Mouse (Mus musculus) MN1 (cell line): ENCODE data around the gene Rbfox1.

Experiments used
- DNase-seq: peaks from one replicate; pipeline ENCODE4 v3.0.0-alpha.2; 2016; ENCODE audit warnings: low spot score

Gene Rbfox1

DNA sequence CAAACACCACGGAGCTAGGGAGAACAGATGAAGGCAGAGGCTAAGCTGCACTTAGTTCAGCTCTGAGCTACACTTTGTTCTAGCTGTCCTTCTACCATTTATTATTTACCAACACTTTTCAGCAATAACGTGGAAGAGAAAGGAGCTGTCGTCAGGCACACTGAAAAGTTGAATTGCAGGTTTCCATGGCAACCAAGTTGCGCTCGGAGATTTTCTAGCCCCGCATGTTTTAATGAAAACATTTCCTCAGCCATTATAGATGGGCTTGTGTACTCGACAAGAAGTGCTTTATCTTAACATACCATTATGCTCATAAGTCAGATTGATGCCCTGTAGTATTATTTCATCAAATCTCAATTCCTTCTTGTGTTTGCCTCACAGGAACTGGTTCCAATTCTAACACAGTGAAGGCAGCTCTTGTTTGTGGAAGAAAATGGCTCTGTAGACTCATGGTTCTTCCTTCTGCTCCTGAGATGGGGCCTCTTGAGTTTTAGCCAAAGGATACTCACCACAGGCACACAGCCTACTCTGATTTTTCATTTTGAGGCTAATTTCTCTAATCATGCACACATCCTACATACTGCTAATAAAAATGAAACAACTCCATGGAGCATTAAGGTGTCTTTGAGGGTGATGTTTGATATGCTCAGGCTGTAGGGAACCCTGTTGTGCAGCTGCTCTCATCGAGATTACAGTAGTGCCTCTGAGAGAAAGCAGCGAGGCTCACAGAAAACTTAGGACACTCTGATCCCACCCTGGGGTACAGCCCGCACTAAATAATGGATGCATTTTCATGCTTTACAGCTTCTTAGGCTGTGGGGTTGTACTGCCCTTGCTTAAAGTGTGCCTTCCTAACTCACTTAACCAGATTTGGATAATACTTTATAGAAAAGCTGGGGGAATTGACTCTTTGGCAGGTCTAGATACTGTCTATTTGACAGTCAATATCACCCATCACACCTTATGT, 107.2 kb downstream of the Rbfox1 start:
- DNase-seq: no peak

DNA sequence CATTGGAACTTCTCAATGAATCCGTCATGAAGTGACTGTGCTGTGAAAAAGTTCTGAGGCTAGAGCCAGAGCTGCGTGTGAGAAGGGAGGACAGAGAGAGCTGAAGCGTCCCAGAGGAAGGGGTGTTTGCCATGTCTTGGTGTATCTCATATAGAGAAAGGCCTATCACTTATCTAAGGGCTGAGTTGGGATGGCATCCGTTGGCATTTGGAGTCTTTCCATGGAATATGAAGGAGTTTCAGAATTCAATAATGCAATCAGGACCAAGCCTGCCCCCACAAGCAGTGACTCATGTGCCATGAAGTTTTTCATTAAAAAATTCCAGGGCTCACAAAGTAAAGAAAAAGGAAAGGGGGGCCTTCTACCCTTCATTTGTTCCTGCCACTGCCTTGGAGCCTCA, 112.0 kb downstream of the Rbfox1 start:
- DNase-seq: no peak

DNA sequence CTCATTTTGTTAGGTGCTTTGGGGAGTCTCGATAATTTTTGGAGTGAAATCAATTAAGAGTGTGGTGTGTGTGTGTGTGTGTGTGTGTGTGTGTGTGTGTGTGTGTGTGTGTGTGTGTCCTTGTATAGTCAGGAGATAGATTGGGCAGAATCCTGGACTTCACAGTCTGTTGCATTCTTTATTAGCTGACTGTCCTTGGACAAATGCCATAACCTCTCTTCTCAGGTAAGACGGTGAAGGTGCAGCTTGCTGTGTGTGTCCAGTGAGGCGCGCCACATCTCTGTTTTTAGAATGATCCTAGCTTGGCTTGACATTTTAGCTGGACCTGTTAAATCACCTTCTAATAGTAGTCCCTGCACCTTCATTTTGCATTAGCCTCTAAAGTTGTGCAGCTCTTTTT, 112.5 kb downstream of the Rbfox1 start:
- no peak for DNase-seq

DNA sequence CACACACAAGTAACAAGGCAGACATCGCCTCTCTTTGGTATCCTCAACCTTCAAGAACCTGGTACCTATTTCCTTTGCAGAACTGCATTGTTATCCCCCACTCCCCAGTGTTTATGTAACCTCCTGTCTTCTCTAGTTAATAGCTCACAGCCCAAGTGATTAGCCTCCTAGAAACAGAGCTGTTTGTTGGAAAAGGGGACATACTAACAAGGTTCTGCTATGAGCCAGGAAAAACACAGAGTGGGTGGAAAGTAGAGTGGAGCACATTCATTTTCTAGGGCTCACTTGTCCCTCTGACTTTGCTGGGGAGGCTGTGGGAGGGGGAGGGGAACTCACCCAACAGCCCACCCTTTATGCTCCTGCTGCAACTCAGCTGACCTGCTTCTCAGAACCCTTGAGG, 114.9 kb downstream of the Rbfox1 start:
- DNase-seq: no peak

DNA sequence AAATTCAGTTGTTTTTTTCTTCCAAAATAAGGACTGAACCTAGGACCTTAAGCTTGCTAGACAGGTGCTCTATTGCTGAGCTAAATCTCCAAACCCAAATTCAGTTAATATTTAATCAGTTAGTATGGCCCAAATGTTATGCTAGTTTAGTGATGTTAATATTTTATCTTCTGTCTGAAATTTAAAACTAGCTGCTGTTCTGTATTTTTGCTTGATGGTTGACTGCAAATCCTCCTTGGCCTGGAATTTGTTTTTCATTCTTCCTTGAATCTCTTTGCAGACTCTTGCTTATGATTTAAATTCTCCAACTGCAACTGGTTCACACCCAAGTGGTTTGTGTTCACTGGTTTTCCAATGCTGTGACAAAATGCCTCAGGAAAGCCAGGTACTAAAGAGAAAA, 121.8 kb downstream of the Rbfox1 start:
- DNase-seq: no peak

DNA sequence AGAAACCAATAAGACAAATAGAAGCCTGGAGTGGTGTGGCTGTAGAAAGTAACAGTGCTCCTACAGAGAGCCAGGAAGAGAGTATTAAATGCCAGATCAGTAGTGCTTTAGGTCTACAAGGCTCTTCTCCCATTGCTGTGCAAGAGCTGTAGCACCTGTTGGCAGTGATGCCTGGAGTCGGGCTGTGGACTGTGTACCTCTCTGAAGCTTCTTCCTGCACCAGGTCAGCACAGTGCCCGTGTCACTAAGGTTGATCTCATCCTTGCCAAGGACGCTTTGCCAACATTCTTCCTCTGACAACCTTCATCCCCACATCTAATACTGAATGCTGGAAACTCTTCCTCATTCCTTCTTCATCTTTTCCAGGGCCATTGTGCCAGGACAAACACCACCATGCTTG, 127.7 kb downstream of the Rbfox1 start:
- no peak for DNase-seq

DNA sequence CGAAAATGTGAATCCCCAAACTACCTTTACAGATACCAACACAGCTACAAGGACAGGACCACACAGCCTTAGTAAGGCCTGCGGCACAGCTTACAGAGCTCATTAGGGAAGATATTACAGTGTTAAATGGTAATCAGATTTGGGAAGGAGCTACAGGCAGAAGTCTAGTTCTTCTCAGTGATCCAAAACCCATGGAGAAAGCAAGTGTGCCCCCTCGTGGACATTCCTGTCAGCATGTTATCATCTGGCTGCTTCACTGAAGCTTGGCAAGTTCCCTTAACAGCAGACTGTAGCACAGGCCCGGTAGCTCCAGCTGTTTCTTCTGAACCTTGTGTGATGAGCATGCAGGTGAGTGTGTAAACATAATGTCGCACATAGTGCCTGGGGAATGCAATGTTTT, 133.5 kb downstream of the Rbfox1 start:
- DNase-seq: peak; percentile 84

DNA sequence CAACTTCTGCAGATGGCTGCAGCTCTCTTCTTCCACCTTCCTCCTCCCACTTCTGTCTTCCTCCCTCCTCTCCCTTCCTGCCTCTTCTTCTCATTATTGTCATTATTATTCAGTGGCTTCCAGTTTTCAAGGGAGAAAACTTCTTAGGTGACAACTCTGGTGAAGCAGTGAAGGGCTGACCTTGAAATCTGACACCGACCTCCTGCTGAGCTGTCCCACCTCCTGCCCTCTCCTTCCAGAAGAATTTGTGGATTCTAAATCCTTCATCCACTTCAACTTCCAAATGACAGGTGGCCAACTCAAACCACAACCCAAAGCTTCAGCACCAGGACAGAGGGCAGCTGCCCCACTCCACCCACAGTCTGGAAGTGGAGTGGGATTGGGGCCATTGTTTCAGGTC, 134.2 kb downstream of the Rbfox1 start:
- no peak for DNase-seq

DNA sequence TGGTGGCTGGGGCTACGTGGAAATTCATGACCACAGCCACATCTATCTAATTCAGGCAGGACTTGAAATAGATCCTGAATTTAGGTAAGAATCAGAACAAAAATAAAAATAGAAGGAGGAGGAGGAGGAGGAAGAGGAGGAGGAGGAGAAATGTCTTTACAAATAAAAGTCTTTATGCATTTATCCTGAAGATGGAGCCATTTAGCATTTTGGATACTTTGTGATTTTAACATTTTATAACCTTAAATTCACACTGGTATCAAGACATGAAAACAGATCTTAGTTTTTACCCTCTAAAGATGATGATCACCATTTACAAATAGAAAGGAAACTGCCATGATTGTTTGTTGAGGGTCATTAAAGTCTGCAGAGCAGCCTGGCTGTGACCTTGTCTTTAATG, 146.1 kb downstream of the Rbfox1 start:
- no peak for DNase-seq

DNA sequence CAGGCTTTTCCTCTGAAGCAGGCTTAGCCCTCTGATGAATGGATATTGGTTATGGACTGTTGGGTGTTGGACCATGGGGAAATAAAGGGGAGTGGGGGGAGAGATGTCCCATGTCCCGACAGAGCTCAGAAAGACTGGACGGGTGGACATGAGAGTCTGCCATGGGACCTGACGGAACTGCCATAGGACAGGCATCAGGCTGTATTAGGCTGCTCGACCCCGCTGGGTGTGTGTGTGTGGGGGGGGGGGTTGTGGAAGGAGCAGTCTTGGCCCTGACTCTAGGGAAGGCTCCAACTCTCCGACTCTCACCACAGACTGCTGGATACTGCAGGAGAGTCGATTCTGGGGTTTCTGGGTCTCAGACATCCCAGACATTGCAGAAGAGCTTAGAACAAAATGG, 147.4 kb downstream of the Rbfox1 start:
- no peak for DNase-seq

DNA sequence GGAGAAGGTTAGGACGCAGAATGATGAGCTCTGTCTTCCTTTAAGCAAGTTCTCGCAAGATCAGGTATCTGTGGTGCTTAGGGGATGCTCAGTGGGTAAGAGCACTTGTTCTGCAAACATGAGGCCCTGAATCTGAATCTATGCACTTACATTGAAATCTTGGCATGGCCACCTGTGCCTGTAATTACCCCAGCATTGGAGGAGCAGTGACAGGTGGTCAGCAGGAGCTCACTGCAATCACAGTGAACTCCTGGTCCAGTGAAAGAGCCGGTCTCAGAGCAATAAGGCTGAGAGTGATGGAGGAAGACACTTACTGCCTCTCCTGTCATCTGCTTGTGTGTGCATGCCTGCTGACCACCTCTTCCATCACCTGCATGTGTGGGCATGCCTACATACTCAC, 149.7 kb downstream of the Rbfox1 start:
- no peak for DNase-seq

DNA sequence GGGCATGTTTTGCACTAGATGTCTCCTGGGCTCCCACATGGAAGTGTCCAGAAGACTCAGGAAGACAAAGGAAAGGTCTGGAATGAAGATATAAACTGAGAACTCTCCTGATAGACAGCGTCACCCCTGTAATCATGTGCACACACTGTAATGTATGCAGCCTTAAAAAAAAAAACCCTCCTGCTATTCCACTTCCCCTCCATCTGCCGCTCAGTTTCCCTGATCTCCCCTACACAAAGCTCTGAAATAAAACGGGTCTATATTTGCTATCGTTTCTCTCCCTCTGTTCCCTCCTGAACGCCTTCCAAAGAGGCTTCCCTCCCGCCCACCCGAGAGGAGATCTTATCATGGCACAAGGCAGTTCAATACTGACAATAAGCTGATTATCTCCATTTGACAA, 151.9 kb downstream of the Rbfox1 start:
- no peak for DNase-seq

DNA sequence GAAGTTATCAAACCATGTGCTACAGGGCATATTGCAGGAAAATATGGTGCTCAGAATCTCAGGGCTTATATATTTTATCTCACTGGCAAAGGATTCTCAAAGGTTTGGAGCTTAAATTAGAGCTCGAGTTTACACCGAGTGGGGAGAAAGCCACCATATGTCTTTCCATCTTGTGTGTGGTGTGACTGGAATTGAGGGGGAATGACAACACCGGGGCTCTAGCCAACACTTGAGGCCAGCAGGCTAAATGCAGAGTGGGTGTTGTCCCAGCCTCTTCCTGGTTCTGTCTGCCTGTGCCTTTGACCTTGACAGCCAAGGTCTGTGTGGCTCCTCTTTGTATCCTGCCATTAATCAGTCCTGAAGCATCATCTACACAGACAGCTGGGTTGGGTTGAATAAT, 157.6 kb downstream of the Rbfox1 start:
- no peak for DNase-seq

DNA sequence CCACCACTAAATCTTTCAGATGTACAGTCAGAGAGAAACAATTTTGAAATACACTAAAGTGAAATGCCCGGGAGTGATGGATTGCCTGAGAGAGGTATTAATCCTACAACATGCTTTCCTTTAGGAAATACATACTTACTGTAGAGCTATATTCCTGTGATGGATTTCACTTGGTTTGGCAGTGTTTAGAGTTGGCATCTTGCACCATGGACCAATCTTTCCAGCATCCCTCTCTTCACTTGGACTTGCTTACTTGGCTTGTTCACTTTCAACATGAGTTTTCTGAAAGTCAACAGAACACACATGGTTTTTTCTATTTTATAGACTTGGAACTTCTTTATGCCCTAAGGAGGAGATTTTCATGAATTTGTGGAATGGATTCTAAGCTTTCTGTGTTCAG, 163.4 kb downstream of the Rbfox1 start:
- no peak for DNase-seq

DNA sequence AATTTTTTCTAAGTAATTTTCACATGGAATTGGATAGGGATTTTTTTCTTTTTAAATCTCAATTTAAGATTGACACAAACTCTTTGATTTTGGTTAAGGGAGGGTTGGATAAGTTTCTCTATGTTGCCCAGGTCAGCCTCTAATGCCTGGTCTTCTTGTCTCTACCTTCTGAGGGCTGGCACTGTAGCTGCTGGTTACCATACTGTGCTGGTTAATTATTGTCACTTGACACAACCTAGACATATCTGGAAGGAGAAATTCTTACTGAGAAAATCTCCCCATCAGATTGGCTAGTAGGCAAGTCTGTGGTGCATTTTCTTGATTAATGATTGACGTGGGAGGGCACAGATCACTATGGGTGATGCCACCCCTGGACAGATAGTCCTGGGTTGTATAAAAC, 177.3 kb downstream of the Rbfox1 start:
- no peak for DNase-seq

DNA sequence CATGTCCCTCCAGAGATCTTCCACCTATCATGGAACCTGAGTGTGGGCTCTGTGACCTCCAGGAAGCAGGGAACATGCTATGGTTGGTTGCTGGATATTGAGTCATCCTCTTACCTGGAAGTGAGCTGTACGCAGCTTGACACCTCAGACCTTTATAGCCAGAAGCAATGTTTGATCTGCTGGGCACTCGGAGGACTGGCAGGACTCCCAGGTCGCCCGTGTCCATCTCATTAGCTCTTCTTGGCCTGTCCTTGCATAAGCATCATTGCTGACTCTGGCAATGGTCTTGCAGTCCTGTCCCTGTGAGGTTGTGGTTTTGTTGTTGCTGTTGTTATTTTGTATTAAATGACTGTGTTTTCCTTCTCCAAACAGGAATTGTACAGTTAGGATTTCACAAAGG, 180.3 kb downstream of the Rbfox1 start:
- DNase-seq: no peak

DNA sequence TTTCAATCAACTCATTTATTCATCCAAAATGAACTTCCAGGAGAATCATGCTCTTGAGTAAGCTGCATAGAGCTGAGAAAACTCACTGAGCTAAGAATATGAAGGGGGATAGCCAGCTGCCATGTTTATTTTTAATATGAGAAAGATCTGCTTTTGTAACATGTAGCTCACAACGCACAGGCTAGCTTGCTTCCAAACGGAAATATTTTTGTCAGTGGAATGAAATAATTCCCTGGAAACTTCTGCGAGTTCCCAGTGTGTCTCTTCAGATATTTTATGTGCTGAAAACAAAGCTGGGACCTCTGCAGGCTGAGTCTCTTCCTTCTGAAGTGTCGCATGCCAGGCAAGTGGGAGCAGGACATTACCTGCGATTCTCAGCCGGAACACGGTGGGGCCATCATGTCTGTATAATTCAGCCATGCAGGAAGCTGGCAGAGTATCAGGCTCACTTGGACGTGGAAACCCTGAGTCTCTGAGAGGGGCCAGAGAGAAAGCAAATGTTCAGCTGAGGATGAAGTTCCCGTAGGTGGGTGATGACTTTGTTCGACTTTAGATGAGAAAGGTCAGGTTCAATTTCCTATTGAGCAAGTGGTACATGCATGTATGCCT, 190.4 kb downstream of the Rbfox1 start:
- no peak for DNase-seq

DNA sequence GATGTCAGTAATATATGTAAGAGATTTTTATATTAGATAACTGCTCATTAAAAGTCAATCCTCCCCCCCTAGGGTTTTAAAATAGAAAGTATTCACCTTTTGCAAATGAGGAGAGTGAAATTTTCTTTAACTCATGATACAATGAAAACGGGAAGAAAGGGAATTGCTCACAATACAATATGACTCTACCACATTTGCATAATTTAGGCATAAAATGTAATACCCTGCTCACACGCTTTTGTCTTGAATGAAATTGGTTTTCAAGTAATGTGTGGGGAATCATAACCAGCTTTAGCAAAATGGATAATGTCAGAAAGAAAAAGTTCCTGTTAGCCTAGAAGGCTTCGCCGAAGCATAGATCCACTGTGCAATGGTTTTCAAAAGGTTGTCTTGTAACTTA, 193.9 kb downstream of the Rbfox1 start:
- DNase-seq: no peak

DNA sequence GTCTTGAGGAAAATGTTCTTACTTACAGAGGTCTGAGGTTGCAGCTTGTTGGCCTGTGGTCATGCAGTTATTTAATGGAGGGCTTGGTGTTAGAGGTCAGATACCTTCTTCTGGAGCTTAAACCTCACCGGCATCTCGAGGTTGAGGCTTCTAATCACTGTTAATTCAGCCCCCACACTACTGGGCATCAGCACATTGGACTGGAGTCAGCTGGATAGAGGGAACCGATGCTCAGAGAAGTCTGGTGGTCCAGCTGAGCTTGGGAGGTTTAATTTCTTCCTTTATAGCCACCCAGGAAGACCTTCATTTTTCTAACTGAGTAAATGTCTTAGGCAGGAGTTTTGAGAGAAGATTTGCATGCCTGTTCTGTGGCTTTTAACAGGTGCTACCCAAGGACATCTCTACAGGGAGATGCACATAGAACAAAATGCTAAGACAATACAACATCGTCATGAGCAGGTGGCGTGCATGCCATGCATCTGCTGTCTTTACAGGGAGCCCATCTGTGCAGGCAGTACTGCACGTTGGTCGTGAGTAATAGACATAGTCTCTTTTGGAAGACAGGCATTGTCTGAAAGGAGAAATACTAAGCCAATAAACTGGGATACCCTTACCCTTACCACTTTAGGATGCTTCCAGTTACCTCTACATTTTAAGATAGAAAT, 199.7 kb downstream of the Rbfox1 start:
- DNase-seq: no peak

DNA sequence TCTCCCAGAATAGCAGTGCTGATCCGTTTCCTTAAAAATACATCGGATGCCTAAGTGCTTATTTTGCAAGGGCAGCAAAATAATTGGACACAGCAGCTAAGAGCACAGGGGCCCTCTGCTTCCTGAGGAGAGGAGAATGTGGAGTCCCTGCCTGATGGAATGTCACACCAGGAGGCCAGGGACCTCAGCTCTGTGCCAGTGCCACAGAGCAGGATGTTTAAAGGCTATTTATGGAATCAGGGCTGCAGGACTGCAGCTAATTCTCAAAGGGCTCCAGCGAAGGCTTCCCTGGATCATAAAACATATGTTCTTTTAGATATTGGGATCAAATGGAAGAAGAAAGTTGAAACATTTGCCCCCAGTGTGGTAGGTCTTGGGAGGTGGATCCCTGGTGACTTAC, 201.0 kb downstream of the Rbfox1 start:
- DNase-seq: no peak

DNA sequence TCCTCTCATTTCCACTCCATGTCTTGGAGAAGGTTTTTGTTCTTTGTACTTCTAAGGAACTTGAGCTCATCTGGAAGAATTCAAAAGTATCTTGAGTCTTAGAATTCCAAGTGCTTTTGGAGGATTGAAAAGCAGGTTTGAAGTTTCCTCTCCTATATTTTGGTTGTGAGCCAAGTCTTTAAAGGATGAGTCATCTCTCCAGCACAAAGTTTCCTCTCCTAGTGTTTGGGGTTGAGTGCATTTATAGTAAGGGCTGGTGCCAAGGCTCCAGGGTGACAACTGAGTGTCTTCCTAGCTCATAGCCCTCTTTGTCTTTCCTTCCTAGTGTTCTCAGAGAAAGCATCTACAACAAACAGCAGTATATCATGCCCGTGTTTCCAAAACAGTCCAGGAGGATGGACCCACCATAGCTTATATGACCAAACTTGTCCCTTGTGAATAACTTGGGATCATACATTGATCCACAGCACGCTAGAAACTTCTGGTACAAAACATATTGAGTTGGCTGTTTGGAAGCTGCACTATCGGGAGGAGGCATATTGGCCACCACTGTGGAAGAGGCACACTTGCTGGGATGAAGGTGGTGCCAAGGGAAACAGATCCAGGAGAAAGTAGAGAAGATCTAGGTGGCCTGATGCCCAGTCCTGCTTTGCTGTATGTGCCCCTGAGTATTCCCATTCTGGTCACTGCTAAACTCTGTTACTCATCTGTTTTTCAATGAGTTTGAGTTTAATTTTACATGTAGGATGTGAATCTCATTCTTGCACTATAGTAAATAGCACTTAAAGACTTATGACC, 206.4 kb downstream of the Rbfox1 start:
- DNase-seq: peak; percentile 32

DNA sequence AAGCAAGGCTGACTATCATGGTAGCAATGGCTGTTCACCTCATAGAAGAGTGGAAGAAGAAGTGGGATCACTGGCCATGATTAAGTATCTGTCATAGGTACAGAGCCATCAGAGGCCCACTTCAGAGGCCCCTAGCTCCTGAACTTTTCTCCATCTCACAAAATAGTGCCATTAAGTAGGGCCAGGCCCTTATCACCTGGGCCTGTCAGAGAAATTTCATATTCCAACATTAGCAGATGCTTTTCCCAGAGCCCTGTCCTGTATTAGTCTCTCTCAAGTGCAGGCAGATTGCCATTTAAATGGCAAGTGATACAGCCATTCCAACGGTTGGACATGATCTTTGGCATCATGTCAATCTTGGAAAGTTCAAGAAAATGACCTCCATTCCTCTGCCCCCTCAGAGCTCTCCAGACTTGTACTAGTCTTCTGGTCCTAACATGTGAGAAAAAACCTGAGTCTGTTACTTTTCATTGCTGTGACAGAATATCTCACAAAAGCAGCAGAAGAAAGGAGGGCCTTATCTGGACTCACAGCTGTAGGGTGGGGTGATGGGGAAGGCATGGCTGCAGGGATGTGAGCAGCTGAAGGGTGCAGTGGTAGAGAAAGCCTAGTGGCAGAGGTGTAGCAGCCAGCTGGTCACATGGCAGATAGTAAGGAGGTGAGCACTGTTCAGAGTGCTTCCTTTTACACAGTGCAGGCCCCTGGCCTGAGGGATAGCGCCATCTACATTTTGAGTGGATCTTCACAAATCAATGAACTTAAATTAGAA, 210.6 kb downstream of the Rbfox1 start:
- peak; percentile 20 for DNase-seq
